Comparison of ENCODE assay signal across 24 mouse cellular contexts in genomic region chr11:5569474-5569873, GRCm38 (mm10). TPM values are rescaled to one million over a fixed set of nuclear protein-coding genes. Genes with fewer than 3 reads are reported as not detected.
DNase-seq lines count a peak whose midpoint lies in the region; ATAC-seq lines count a peak whose summit lies in the region.
"Had no signal": no experiment of that assay in that cellular context is flagged by ENCODE, and none has a peak within 500 bp of the region (broad histone marks: within the 10 kb centered on the region; RNA-seq: fewer than 3 reads in every experiment).

TSS of gene Ankrd36 (plus strand) at chr11:5569684.

- no peaks in the 10 kb centered on the region for H3K36me3 ChIP-seq in forebrain, embryonic 16.5 days (ENCODE audit: control insufficient read depth, insufficient read depth)
- H3K36me3 ChIP-seq: embryonic facial prominence, embryonic 13.5 days; heart, embryonic 13.5 days; hindbrain, embryonic 12.5 days; intestine, embryonic 15.5 days had no signal

- no peaks in the 10 kb centered on the region for H3K9me3 ChIP-seq in forebrain, embryonic 16.5 days (ENCODE audit: control insufficient read depth, low read length)
- H3K9me3 ChIP-seq: embryonic facial prominence, embryonic 13.5 days; forebrain, embryonic 13.5 days; heart, embryonic 13.5 days; hindbrain, embryonic 12.5 days; intestine, embryonic 15.5 days had no signal

- peak; percentile 13 to 20 for DNase-seq in cerebellum, postnatal 10 days
- no peak for DNase-seq in cerebellum, adult 9-10 months
- peak; percentile 17 for DNase-seq in retina, postnatal 1 day
- no peak for DNase-seq in retina, embryonic 14.5 days (ENCODE audit: low spot score)
- DNase-seq in R1 (ENCODE audit: low read depth, low spot score): peak; percentile 75
- DNase-seq in adrenal gland, postnatal 4 days (ENCODE audit: low spot score in 2 of 2): no peak
- DNase-seq: adrenal gland, postnatal 14 days; B cell, adult 2 months; cerebellum, adult 11 months; cerebellum, adult 8-10 months; cerebellum, postnatal 36 days; gastrocnemius, adult 2 months; gastrocnemius, postnatal 25 days; heart, postnatal 4 days had no signal

- no peak within 1 kb of the TSS for H3K4me3 ChIP-seq in forebrain, embryonic 16.5 days (replicated peaks; ENCODE audit: low read length)
- H3K4me3 ChIP-seq: embryonic facial prominence, embryonic 13.5 days; forebrain, embryonic 13.5 days; gastrocnemius, adult 2 months; heart, embryonic 13.5 days; hindbrain, embryonic 12.5 days; intestine, embryonic 15.5 days had no signal

- ATAC-seq in forebrain, embryonic 16.5 days: no peak
- ATAC-seq: activated CD4-positive, CD25-positive, alpha-beta regulatory T cell, adult 4 months; CD4-positive, CD25-positive, alpha-beta regulatory T cell, adult 4 months; forebrain, embryonic 13.5 days; intestine, embryonic 15.5 days had no signal

- no peaks in the 10 kb centered on the region for H3K4me1 ChIP-seq in forebrain, embryonic 16.5 days (replicated peaks; ENCODE audit: control insufficient read depth, insufficient read depth, low read length)
- H3K4me1 ChIP-seq: embryonic facial prominence, embryonic 13.5 days; forebrain, embryonic 13.5 days; hindbrain, embryonic 12.5 days; intestine, embryonic 15.5 days had no signal

- H3K27me3 ChIP-seq in forebrain, embryonic 16.5 days (replicated peaks; ENCODE audit: control insufficient read depth, insufficient read depth, low read length): no peaks in the 10 kb centered on the region
- H3K27me3 ChIP-seq: embryonic facial prominence, embryonic 13.5 days; forebrain, embryonic 13.5 days; heart, embryonic 13.5 days; hindbrain, embryonic 12.5 days; intestine, embryonic 15.5 days had no signal

- no peak within 1 kb of the TSS for H3K27ac ChIP-seq in forebrain, embryonic 16.5 days (ENCODE audit: low read length)
- H3K27ac ChIP-seq: embryonic facial prominence, embryonic 13.5 days; forebrain, embryonic 13.5 days; gastrocnemius, adult 2 months; heart, embryonic 13.5 days; hindbrain, embryonic 12.5 days; intestine, embryonic 15.5 days had no signal

- H3K9ac ChIP-seq in forebrain, embryonic 16.5 days (replicated peaks; ENCODE audit: low read depth, low read length): no peak within 1 kb of the TSS
- H3K9ac ChIP-seq: embryonic facial prominence, embryonic 13.5 days; forebrain, embryonic 13.5 days; heart, embryonic 13.5 days; hindbrain, embryonic 12.5 days; intestine, embryonic 15.5 days had no signal

- H3K4me2 ChIP-seq in forebrain, embryonic 16.5 days (ENCODE audit: low read length): no peak within 1 kb of the TSS
- H3K4me2 ChIP-seq: embryonic facial prominence, embryonic 13.5 days; forebrain, embryonic 13.5 days; heart, embryonic 13.5 days; hindbrain, embryonic 12.5 days; intestine, embryonic 15.5 days had no signal

- WGBS in forebrain, embryonic 16.5 days: 77% methylated on average over 12 of the region's 12 CpGs

RNA-seq across cellular contexts. Expression of gene Ankrd36, which starts in this region (rescaled TPM):
- polyA plus RNA-seq in forebrain, embryonic 16.5 days (2015; fragmentation: Nextera tagmentation; extraction: Ambion mirVana): not detected in 2 replicates
- total RNA-seq in adrenal gland, postnatal 4 days (2021): not detected
- total RNA-seq: adrenal gland, adult 18-20 months; adrenal gland, postnatal 14 days; gastrocnemius, adult 2 months; gastrocnemius, postnatal 25 days; heart, postnatal 4 days had no signal
- polyA plus RNA-seq: activated CD4-positive, CD25-positive, alpha-beta regulatory T cell, adult 4 months; CD4-positive, CD25-positive, alpha-beta regulatory T cell, adult 4 months; embryonic facial prominence, embryonic 13.5 days; forebrain, embryonic 13.5 days; heart, embryonic 13.5 days; heart, postnatal 0 days had no signal

Comparison
In these comparisons a context has a peak if more than half of its experiments do, and no peak if none do; other contexts are left out.
1. DNase-seq: peak in cerebellum, postnatal 10 days (2 of 2), retina, postnatal 1 day (single experiment) and R1 (single experiment); none in cerebellum, adult 9-10 months (single experiment), retina, embryonic 14.5 days (single experiment) and adrenal gland, postnatal 4 days (0 of 2).